Mouse (Mus musculus): ENCODE results near the gene Nif3l1. TPM values are rescaled to one million over a fixed set of nuclear protein-coding genes. Genes with fewer than 3 reads are reported as not detected.

Nif3l1 gene
- 5.6 and 6.2 TPM in 2 replicates for polyA plus RNA-seq (2012; rRNA removed)

GRCm38 (mm10) chr1:58445143-58445722 lies at the start of gene Nif3l1, which contains the start of gene Ppil3:
Gene Nif3l1, plus strand, starts transcription at chr1:58445151.
Gene Ppil3, minus strand, starts transcription at chr1:58445486.

GRCm38 (mm10) chr1:58423371-58424248 lies 21.3 kb upstream of the Nif3l1 start, which contains the start of gene Clk1:
Gene Clk1, minus strand, starts transcription at chr1:58424066.

GRCm38 (mm10) chr1:58504577-58505254 lies 59.8 kb downstream of the Nif3l1 start, which contains the start of gene Orc2:
Gene Orc2, minus strand, starts transcription at chr1:58505109.

Other genes with a start within 250 kb of the Nif3l1 start
- gene Aox4, start 234.8 kb upstream of the Nif3l1 start, polyA plus RNA-seq (2012; rRNA removed), result 2.2 and 3.6 TPM in 2 replicates
- gene Aox2, start 166.8 kb upstream of the Nif3l1 start, polyA plus RNA-seq (2012; rRNA removed), result not detected in 2 replicates
- gene Bzw1, start 52.3 kb upstream of the Nif3l1 start, polyA plus RNA-seq (2012; rRNA removed), result 2.5 and 4.4 TPM in 2 replicates
- gene Clk1, start 21.1 kb upstream of the Nif3l1 start, polyA plus RNA-seq (2012; rRNA removed), result 2.4 and 3.5 TPM in 2 replicates
- 2.6 and 6.1 TPM in 2 replicates for gene Ppil3, start 335 bp downstream of the Nif3l1 start, polyA plus RNA-seq (2012; rRNA removed)
- gene Orc2, start 60.0 kb downstream of the Nif3l1 start, polyA plus RNA-seq (2012; rRNA removed), result 1.4 and 2.1 TPM in 2 replicates
- 0.10 and 0.12 TPM in 2 replicates for gene Fam126b, start 141.2 kb downstream of the Nif3l1 start, polyA plus RNA-seq (2012; rRNA removed)
- gene Ndufb3, start 141.2 kb downstream of the Nif3l1 start, polyA plus RNA-seq (2012; rRNA removed), result 4.3 and 5.1 TPM in 2 replicates